Mouse (Mus musculus) liver, embryonic 14.5 days (tissue): ENCODE data around the gene Cyp2r1.
A peak's percentile ranks its signal among the peaks of the same experiment; 100 is the strongest.

Source experiments
- CTCF ChIP-seq: IDR thresholded peaks from 2 replicates; pipeline ENCODE4 v1.5.1; 2016; ENCODE audit warnings: antibody characterized with exemption, low read depth, control low read depth
- EP300 ChIP-seq: IDR thresholded peaks from 2 replicates; pipeline ENCODE4 v1.6.1; 2016; ENCODE audit warnings: antibody characterized with exemption, low read depth

- TF ChIP-seq CTCF = peak; percentile 38; the same call in 1 of the 2 replicates
- no peak for TF ChIP-seq EP300
Observed at GRCm38 (mm10) chr7:114562531-114563241, at the start of gene Cyp2r1.
